Mouse (Mus musculus): Measurements from ENCODE around the gene Aqp11.
A peak's percentile ranks its signal among the peaks of the same experiment; 100 is the strongest.

Aqp11 gene

DNA sequence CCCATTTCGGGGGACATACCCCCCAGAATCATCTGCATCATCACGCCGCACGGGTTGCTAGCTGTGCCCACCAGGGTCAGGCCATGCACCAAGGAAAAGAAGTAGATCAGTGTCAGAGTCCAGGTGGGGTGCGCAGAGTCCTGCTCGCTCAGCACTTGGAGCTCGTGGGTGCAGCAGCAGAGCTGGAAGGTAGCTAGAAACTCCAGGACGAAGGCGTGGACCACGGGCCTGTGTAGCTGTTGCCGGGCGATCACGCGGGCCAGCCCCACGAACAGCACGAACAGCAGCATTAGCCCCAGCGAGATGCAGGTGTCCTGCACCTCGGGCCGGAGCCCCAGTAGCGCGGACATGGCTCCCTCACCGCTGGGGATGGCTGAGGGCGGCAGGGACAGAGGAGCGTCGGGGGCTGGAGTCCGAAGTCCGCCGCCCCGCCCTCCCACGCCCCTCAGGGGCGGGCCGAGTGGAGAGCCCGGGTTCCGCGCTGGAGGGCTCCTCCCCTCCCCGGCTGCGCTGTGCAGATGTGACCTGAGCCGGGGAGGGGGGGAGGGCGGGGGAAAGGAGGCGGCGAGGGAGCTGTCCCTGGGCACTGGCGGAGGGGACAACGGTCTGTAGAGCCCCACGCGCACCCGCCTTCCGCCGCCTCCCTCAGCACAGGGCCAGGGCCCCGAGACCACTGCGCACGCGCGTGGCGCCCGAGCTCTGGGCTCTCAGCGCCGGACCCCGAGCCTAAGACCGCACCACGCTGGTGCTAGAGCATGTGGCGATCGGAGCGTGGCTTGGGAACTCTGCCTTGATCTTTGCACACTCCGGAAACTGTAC is at the start of gene Aqp11:
Gene Aqp11 (minus strand): TSS at position 652 of the 819 bp plus-strand sequence.
- peak; percentile 75 to 84 for DNase-seq (ENCODE audit: low spot score in 2 of 2)

DNA sequence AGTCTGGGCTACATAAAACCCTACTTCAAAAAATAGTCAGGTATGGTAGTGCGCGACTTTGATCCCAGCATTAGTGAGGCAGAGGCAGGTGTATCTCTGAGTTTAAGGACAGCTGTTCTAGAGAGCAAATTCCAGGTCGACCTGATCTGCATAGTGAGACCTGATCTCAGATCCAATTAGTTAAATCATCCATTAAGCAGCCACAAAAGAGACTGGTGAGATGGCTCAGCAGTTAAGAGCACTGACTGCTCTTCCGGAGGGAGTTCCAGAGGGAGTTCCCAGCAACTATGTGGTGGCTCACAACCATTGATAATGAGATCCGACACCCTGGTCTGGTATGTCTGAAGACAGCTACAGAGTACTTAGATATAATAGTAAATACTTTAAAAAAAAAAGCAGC is 45.4 kb upstream of the Aqp11 start:
- DNase-seq (ENCODE audit: low spot score in 2 of 2), result no peak

DNA sequence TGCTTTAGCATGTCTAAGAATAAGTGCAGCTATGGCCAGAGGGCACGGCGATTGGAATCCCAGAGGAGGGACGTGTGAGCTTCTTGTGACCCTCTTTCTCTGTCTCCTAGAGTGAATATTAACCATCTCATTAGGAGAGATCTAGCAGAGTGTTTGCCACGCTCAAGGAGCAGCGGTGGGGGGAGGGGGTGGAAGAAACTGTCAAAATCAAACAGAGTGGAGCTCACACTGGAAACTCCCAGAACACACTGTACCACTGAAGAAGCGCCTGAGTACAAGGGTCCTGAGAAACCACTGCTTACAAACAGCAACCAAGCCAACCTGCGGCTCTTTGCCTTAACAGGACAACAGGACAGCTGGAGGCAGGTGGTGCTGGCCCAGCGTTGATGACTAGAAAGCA is 43.4 kb upstream of the Aqp11 start:
- no peak for DNase-seq (ENCODE audit: low spot score in 2 of 2)

DNA sequence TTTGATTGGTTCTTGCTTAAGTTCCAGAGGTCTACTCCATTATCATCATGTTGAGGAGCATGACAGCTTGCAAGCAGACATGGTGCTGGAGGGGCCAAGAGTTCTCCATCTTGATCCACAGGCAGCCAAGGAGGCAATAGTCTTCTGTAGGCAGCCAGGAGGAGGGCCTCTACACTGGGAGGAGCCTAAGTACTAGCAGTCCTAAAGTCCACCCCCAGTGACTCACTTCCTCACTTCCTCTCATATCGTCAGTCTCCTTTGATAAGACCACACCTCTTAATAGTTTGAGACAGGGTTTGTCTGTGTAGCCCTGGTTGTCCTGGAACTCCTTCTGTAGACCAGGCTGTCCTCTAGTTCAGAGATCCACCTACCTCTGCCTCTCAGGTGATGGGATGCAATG is 42.7 kb upstream of the Aqp11 start:
- no peak for DNase-seq (ENCODE audit: low spot score in 2 of 2)

DNA sequence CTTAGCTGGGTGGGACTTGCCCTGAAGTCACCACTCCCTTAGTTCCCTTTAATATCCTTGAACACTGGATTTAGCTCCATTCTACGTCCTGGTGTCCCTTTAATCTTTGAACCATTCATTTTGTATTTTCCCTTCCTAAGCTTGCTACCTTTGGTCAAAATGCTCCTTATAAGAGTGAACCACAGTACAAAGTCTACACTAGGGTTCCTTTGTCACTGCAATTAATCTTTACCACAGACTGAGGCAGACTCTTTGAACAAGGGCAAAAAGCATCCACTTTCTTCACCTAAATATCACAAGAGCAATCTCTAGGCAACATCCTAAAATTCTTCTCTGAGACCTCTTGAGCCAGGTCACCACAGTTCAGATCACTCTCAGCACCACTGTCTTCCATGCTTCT is 42.1 kb upstream of the Aqp11 start:
- no peak for DNase-seq (ENCODE audit: low spot score in 2 of 2)

DNA sequence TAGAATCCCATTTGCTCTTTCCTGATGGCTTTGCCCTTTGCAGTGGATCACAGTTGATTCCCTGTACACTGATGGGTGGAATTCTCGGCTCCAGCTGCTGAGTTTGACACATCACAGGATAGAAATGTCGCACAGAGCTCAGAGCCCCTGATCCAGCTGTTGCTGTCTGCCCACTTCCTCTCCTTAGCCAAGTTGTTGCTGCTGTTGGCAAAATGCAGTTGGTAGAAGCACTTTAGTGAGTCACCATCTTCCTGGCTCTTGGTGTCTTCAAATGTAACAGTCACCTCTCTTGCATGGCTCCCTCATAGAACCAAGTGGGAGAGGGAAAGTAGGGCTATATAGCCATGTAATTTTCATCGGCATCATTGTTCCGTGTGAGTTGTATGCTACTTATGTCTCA is 39.1 kb upstream of the Aqp11 start:
- no peak for DNase-seq (ENCODE audit: low spot score in 2 of 2)

DNA sequence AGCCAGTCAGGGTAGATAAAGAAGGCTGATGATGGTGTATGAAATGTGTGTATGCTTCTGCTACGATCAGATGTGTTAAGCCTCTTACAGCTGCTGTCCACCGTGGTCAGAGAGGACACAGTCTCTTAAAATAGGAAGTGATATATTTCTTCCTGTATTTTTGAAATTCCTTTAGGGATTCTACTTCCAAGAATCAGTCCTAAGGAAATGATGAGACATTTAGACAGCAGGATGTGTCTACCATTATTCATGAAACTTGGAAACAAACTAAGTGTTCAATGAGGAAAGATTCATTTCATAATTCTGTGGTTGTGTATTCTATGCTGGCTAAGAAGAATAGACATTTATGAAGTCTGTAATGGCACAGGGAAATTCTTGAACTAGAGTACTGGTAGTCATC is 37.8 kb upstream of the Aqp11 start:
- no peak for DNase-seq (ENCODE audit: low spot score in 2 of 2)

DNA sequence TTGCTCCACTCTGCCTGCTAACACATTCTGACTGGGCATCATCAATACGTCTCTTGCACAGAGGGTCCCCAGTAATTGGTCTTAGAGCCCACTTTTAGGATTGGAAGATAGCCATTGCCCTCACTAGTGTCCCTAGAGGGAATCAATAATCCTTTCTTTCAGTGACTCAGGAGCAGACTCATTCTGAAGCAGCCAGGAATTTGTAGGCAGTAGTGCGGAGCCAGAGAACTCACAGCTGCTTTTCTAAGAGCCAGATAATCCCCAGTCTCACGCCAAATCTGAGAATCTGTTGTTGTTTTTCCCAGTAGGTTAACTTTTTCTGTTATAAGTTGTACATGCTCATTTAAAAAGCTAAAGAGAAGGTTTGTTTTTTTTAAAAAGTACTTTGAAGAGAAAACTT is 37.3 kb upstream of the Aqp11 start:
- no peak for DNase-seq (ENCODE audit: low spot score in 2 of 2)

DNA sequence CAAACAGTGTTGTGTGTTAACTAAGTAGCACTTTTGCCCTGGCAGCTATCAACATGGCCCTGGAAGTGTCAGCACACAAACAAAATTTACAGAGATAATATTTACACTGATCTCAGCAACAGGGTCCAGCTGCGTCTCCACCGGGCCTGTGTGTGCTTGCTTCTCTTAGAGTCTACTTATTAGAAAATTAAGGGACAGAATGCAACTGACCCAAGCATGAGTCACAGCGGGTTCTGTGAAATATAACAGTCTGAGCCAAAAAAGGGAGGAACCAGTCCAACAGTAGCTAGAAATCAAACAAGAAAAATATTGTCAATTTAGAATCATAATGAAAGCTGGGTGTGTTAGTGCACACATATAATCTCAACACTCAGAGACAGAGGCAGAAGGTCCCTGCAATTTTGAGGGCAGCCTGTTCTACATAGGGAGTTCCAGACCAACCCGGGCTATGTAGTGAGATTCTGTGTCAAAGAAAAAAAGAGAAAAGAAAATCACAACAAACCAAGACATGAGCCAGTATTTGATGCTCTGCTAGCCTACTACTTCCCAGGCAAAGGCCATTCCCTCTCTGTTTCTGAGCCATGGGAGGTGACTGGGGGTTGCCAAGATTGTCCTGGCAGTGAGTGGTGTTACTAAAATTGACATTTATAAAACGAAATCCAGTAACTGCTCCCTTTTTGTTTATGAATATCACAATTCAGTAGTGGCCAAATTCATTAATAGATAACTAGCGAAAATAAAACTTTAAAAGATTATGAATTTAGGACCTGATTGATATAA is 32.9 kb upstream of the Aqp11 start:
- no peak for DNase-seq (ENCODE audit: low spot score in 2 of 2)

DNA sequence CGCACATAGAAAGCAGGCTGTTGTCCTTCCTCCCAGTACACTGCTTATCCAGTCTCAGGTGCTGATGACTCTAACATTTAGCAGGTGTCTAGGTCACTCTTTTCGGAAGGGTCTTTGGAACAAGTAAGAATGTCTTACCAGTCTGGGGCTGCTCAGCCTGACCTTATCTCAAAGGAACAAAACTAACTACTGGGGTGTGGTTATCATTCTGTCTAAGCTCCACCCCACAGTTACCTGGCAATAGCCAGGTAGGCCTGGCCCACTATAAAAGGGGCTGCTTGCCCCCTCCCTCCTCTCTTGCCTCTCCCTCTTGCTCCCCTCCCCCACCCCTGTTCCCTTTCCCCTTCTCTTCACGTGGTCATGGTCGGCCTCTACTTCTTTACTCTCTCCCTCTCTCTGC is 30.9 kb upstream of the Aqp11 start:
- DNase-seq (ENCODE audit: low spot score in 2 of 2), result peak in 1 of 2 experiments; percentile 16

DNA sequence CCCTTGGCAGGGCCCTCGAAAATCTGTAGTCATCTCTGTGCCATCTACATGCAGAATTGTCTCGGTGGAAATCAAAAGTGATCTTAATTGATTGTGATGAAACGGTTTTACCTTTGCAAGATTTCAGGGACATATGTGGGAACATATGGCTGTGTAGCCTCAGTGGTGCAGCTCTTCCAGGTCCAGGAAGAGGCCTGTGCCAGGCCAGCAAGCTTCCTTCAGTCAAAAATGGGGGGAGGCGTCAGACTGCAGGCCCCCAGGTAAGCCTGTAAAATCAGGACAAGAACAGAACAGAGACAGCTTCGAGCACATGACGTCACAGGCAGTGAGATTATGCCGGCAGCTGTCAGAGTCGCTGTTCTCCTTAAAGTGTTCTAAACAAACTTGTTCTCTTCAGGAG is 29.8 kb upstream of the Aqp11 start:
- peak in 1 of 2 experiments; percentile 22 for DNase-seq (ENCODE audit: low spot score in 2 of 2)

DNA sequence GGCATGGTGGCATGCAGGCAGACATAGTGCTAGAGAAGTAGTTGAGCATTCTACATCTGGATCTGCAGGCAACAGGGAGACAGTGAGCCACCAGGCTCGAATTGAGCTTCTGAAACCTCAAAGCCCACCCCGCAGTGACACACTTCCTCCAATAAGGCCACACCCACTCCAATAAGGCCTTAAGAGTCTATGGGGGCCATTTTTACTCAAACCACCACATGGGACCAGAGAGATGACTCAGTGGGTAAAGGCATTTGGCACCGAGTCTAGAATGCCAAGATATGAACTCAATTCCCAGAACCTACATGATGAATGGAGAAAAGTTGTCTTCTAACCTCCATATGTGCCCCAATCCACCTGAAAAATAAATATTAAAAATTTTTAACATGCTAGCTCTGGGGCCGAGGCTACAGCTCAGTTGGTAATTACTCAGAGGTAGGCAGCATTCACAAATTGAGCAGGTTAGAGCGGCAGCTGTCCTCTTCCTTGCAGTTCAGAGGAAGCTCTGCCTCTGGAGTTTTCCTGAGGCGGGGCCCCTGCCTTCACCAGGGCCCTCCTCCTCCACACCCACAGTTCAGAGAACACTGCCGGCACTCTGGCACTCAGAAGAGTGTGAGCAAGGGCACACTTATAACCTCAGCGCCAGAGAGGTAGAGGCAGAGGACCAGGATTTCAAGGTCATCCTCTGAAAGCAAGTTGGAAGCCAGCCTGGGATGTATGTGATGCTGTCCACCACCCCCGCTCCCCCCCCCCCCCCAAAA is 28.5 kb upstream of the Aqp11 start:
- no peak for DNase-seq (ENCODE audit: low spot score in 2 of 2)

DNA sequence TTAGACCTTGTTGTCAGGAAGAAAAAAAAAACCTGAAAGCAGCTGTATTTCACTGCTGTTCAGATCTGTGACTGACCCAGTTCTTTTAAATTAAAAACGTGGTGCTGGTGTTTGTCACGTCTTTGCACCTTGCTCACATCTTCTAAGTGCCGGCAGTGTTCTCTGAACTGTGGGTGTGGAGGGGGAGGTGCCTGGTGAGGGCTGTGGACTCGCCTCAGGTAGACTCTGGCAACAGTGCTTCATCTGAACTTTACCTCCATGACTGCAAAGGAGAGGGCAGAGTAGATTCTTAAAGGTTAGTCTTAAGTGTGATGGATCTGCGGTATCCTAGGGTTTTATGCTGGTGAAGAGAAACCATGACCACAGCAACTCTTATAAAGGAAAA is 27.9 kb upstream of the Aqp11 start:
- no peak for DNase-seq (ENCODE audit: low spot score in 2 of 2)

DNA sequence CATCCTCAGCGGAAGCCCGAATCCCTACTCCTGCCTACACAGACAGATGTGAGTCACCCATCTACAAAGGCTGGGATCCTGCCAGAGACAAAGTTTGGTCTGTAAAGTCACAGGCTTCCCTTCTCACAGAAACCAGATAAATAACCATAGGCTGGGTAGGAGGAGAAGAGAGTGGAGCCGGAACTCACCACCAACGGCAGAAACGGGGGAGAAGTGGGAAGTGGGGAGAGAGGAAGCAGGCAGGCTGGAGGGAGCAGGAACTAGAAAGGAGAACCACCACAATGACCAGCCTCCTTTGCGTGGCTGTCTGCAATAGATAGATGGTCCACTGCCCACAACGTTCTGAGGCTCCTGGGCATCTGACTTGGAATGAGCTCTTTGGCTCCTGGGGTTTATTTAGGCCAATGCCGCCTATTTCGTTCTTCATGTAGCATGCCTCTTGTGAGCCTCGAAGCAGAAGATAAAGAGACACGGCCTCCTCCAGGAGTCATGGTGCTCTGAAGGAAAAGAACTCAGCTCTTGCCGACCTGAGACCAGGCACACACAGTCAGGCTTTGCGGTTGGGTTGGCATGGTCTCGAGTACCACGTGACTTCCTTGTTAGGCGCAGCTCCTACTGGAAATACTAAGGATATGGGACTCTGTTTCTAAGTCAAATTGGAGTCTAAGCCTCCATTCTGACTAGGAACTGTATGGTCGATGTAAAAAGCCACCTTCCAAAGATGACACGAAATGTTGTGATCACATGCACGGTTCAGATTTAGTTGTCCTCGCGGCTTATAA is 27.3 kb upstream of the Aqp11 start:
- DNase-seq (ENCODE audit: low spot score in 2 of 2), result no peak

DNA sequence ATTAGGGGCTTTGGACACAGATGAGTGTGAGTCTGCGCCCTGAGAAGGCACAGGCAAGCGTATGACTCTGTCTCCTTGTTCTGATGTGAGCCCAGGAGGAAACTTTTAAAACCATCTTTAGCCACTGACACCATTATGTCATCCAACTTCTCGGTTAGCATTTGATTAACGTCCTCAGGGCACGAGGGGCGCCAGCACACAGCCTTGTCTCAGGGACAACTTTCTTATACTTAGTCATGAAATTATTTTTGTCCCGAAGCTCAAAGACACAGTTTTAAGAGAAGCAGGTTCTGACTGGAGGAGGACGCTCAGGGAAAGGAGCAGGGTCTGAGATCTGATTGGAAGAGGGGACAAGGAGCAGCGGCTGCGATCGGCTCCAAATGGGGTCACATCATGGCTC is 26.5 kb upstream of the Aqp11 start:
- DNase-seq (ENCODE audit: low spot score in 2 of 2), result no peak

DNA sequence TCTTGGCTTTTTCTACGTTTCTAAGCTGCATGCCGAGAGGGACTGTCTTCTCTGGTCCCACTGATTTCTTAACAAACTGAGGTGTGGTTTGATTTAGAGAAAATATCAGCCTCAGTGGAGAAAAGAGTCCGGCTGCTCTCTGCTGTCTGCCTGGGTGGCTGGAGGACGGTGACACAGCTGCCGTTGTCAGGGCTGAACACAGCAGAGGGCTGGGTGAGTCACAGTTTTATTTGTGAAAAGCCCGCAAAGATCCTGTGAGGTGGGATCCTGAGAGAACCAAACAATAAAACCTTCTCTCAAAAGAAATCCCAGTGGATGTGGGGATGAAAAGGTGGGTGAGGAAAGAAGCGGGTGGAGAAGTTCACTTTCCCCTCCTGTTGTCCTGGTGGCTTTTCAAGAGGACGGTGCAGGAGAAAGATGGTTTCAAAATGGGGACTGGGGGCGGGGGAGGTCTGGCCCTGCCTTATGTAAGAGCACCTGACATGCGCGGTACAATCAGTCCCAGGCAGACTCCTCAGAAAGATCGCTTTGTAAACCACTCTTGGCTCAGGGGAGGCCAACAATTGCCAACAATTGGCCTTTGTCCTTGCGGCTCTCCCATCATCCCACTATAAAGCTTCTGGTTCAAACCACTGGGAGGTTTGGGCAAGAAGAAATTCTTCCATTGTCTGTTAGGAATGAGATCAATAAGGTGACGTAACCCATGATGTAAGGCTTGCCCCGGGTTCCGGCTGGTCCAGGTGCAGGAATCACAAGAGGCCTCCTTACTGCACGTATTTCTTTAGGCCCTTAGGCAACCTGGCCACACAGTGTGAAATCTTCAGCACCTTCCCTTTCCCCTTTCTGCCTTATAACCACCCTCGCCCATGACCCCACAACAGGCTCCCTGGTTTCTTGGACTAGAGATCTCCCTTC is 19.1 kb upstream of the Aqp11 start:
- DNase-seq (ENCODE audit: low spot score in 2 of 2), result no peak

DNA sequence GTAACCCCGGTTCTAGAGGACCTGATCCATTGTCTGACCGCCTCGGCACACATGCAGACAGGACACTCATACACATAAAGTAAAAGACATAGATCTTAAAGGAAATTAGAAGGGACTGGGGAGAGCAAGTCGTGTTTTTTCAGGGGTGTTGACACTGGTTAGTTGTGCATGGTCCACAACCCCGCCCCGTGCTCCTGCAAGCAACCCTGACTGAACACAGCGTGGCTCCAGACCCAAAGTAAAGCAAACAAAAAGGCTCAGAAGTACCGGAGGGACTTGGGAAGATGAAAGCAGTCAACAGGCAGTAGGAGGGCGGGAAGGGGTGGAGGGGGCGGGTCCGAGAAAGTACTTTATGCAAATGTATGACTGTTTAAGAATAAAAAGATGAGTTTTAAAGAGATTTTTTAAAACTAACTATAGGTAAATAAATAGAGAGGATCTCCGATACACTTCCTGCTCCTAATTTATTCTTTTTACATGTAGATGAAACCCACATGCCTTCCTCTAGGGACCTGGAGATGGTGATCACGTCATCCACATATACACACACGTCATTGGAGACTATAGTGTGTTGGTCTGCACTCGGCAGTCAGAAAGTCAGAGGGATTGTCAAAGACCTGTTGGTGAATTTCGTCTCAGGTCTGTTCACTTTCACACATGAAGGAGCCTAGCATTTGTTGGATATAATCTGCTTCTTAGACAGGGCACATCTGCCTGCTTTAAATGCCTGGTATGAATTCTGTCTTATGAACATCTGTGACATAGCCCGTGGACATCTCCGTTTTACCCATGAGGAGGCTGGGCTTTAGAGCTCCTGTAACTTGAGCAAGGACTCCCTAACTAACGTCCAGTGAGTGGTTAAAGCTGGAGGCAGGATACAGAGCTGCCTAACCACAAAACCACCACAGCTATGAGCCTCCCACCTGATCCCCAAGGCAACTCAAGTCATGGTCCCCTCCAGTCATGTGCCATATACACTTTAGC is 11.4 kb upstream of the Aqp11 start:
- DNase-seq (ENCODE audit: low spot score in 2 of 2), result no peak

DNA sequence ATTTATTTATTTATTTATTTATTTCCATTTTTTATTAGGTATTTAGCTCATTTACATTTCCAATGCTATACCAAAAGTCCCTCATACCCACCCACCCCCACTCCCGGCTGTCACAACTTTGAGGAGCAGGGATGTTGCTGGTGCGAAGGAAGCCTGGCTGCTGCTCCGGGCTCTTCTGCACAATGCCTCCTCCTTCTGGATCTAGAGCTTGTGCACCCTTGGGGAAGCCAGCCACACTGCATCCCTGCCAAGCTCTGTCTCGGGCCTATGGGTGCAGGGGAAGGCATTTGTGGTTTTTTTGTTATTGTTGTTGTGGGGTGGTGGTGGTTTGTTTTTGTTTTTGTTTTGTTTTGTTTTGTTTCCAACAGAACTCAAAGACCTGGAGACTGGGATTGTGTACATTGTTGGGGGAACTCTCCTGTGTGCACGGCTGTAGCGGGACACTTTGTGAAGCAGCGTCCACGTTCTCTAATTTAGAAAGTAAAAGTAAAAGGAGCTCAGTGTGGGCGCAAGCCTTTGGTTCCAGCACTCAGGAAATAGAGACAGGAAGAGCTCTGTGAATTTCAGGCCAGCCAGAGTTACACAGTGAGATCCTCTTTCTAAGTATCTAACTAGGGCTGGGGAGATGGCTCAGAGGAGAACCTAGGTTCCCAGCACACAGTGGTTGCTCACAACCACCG is 10.6 kb upstream of the Aqp11 start:
- DNase-seq (ENCODE audit: low spot score in 2 of 2), result no peak

Measured in urinary bladder, postnatal 4 days (tissue).